Mouse (Mus musculus) spleen, postnatal 36 days (tissue): ENCODE results near the gene Gm20388.

Experiments
- DNase-seq, 2 experiments: peaks; one replicate each; pipeline ENCODE4 v3.0.0; 2022; ENCODE audit warnings: low spot score in 2 of 2, mixed read lengths in 1 of 2

Gene Gm20388

DNA sequence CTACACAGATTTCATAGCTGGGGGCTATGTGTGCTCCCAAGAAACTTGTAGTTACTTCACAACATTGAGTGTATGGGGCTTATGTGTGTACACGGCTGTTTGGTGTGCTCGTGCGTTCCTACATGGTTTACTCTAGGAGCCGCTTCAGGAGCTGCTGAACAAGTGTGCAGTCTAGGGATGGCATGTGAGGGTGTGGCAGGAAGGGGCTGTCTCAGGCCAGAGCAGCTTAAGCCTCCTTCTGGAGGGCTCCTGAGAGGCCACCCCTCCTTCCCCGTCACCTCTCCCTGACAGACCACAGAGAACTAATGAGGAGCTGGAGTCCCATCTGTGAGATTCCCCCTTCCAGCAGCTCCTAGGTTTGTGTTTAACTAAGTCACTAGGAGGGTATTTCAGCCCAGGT, 2077.3 kb downstream of the Gm20388 start:
- DNase-seq = no peak

DNA sequence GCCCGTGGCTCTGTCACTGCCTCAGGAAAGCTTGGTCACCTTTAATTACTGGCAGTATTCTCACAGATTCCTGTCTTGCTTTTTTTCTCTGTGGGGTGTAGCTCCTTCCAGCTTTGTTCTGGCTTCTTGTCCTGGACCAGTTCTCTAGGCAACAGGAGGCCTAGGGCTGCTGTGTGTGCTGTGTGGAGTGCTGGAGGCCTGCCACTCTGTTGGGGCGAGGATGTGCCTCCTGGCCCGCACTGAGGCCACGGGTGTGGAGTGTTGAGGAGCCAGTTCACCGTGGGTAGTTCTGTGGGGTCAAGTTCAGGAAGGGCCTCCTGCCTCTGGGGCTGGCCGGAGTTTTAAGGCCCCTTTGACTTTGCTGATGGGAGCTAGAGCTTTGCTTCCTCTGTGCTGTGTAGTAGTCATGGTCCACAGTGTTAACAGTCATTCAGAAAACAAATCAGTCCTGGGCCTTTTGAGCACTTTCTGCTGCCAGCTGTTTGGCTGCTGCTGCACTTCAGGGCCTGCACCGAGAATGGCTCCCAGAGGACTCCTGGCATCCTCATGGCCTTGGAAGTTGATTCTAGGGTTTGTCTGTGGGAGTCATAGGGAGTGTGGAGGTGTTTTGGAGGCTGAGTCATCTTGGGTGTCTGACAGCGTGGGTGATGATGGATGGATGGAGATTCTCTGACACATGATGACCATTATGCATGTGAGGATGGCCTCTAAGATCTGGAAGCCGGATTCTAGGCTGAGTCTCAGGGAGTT, 2080.0 kb downstream of the Gm20388 start:
- no peak for DNase-seq

DNA sequence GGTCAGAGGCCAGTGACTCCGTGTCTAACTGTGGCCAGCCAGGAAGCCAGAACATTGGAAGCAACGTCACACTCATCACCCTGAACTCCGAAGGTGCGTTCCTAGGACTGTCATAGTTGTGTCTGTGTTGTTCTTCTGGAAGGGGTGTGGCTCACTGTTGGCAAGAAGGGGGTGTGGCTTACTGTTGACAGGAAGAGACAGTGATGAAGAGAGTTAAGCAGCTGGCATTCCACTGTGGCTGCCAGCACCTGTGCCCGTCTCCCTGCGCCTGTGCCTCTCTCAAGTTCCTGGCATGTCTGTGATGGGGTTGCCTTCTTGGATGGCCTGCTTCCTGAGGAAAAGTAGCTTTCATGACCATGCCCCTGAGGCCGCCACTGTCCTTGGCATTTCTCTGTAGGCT, 2081.0 kb downstream of the Gm20388 start:
- DNase-seq = no peak

GRCm38 (mm10) chr8:121992911-121993310, 2082.3 kb downstream of the Gm20388 start:
- DNase-seq = no peak

- DNase-seq = no peak
Measured at GRCm38 (mm10) chr8:121995112-121995511, 2084.5 kb downstream of the Gm20388 start.

DNA sequence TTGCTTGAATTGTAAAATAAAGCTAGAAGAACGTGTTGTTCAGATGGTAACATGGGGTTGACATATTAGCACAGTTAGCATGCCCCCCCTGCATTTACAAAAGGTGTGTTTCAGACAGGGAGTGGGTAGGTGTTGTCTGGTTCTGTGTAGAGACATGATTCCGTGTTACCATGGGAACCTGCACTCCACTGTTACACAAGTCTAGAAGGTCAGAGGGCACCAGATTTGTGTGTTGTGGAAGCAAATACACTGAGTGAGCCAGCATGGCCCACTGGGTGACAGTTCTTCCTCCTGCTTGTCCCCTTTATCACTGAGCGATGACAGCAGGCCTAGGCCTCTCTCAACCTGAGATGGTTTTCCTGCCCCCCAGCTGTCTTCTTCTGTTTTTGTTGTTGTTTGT, 2085.3 kb downstream of the Gm20388 start:
- no peak for DNase-seq

- DNase-seq = no peak
Measured at GRCm38 (mm10) chr8:121998631-121999030, 2088.0 kb downstream of the Gm20388 start.

DNA sequence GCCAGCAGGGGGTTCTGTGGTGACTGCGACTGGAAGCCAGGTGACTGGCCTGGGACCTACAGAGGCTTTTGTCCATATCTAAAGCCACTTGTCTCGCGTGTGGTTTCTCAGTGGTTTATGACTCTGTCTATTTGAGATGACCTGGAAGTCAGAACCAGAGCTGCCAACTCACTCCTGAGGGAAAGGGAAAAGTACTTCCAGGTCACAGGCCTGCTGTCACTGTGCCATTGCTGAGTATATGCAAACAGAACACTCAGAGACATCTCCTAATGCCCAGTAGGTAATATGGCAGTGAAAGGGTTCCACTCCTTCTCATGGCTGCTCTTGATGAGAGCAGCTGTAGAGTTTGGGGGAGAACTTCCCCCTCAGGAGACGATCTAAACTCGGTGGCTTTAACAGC, 2088.6 kb downstream of the Gm20388 start:
- DNase-seq = no peak

GRCm38 (mm10) chr8:122001339-122002115, 2090.9 kb downstream of the Gm20388 start:
- no peak for DNase-seq

- DNase-seq = no peak
Measured at GRCm38 (mm10) chr8:122003646-122004045, 2093.0 kb downstream of the Gm20388 start.

- no peak for DNase-seq
Measured at GRCm38 (mm10) chr8:122004131-122004530, 2093.5 kb downstream of the Gm20388 start.

- no peak for DNase-seq
Measured at GRCm38 (mm10) chr8:122005422-122006204, 2095.0 kb downstream of the Gm20388 start.

DNA sequence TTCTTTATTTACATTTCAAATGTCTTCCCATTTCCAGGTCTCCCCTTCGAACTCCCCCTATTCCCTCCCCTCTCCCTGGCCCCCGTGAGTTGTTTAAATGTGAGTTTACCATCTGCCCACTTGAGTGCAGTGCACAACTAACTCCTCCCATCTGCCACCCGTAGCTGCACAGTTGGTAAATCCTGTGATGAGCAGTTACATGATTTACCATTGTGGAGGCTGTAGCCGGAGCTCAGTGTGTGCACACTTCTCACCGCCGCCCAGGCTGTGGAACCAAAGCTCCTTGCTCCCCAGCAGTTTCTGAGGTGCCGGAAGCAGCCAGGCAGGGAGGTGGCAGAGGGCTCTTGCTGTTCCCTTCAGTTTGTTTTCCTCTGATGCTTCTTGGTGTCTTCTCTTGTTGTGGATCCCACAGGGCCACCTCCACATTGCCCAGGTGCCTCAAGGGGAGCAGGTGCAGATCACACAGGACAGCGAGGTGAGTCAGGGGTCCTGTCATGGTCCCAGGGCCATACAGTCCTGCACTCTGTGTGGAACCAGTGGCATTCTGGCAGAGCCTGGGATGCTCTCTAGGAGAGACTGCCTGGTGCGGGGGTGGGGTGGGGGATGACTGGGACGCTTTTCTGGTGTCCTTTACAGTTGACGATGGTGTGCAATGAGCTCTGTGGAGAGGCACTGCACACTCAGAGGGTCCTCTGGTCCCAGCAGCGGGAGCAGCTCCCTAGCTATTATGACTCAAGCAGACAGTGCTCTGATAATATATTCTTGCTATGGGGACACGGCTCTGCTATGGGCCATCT, 2096.2 kb downstream of the Gm20388 start:
- DNase-seq = no peak

DNA sequence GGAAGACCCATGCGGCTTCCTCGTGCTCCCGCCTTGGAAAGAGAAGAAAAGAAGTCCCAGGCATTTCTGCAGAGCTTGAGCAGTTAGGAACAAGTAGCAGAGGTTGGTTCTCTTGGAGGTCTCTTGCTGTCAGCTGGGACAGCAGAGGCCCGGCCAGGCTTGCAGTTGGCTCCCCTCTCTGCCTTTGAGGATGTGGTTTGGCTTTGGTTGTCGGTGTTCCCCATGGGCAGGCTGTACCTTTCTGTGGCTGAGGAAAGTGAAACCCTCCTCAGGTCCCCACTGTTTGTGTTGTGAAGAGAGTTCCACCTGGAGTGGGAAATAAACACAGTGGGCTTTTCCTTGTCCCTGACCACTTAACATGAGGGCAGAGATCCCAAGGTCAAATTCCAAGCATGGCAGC, 2097.8 kb downstream of the Gm20388 start:
- no peak for DNase-seq

DNA sequence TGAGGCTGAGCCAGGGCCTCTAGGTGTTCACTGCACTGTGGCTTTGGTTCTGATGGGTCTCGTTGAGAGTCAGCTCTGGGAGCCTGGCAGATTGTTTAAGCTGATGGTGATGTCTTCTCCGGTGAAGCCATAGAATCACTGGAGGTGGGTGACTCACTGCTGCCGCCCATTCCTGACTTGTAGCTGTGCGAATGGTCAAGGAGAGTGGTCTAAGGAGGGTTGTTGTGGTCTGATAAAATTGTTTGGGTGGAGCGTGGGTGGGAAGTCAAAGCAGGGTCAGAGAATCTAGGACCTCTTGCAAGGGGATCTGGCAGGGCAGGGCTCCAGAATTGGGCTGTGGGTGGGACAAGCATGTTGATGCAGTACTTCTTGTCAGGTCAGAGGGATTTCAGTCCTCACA, 2100.0 kb downstream of the Gm20388 start:
- no peak for DNase-seq

GRCm38 (mm10) chr8:122011066-122011588, 2100.5 kb downstream of the Gm20388 start:
- no peak for DNase-seq

DNA sequence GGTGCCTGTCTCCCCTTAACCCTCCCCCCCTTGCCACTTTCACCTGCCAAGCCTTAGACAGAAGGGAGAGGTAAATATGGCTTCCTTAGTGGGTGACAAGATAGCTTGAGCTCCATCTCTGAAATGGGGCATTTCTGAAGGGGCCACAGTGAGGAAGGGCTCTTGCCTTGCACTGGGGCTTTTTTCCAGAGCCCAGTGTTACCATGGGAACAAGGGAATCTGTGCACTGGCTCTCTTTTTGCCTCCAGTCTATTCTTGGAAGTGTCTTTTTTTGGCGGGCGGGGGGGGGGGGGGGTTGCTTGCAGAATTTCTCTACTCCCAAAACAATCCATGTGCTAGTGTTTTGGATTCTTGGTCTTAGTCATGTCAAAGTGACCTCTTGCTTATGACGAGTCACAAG, 2104.0 kb downstream of the Gm20388 start:
- no peak for DNase-seq

DNA sequence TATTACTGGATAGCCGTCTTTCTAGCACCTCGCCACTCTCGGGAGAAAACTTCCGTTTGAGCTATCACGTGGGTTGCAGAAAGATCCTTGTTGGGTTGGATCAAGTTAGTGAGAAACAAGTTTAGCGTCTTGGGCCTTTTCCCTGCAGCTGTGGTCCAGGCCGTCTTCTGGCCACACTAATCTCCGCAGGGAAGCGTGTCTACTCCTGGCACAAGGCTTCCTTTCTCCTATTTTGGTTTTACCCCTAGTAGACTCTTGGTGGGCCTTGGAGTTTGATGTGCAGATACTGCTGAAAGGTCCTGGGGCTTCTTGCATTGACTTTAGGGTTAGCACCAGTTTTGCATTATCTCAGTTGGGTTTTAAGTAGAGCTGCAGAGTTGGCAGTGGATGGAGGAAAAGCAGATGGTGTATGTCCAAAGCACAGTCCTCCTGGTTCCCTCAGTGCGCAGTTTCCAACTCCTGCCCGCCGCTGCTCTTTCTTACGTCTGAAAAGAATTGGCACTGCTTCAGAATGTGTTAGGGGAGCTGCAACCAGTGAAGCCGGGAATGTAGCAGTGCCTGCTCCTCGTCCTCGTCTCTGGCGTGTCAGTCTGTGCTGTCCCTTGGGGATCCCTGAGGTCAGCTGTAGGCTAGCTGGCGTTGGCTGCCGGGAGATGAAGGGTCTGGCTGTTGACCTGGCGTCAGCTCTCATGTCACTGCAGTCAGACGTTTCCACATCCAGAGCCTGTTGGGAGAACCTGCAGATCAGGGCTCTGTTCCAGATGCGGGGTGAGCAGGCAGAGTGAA, 2107.6 kb downstream of the Gm20388 start:
- no peak for DNase-seq

DNA sequence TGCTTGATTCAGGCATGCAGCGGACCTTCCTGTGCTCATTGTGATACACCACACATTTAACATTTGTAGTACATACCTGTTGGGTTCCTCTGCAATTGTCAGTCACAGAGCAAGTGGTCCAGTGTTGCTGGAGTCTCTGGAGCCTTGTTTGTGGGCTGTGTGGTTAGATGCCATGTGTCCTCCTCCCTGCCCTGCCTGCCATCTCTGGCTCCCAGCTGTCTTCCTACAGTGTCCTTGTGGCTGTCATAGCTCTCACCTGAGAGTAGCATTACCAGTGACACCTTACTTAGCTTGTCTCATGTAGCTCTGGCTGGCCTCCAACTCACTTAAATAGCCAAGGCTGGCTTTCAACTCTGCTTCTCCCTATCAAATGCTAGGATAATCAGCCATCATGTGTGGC, 2108.5 kb downstream of the Gm20388 start:
- no peak for DNase-seq

GRCm38 (mm10) chr8:122020050-122020771, 2109.6 kb downstream of the Gm20388 start:
- DNase-seq = no peak
